Mouse (Mus musculus): Measurements from ENCODE around the gene F5. TPM values are rescaled to one million over a fixed set of nuclear protein-coding genes. Genes with fewer than 3 reads are reported as not detected.

Gene F5
- polyA plus RNA-seq, 1 experiment from 2014 or later, result 0.25 TPM

GRCm38 (mm10) chr1:164250391-164251150 is 98.9 kb downstream of the F5 start:
- Histone ChIP-seq H3K9me3 (ENCODE audit: control insufficient read depth, low read length) (no peaks in the 10 kb centered on the region), H3K27me3 (ENCODE audit: control insufficient read depth, insufficient read depth, low read length) (peaks cover 2% of the 10 kb centered on the region; the same call in 1 of the 2 replicates), H3K4me3 (ENCODE audit: low read depth, low read length) (peak overlapping the region; percentile 7; the same call in 1 of the 2 replicates), H3K36me3 (ENCODE audit: control insufficient read depth, insufficient read depth, low read length) (no peaks in the 10 kb centered on the region), H3K4me2 (peak overlapping the region; percentile 80), H3K4me1 (ENCODE audit: control insufficient read depth, insufficient read depth, low read length) (peaks cover 12% of the 10 kb centered on the region), H3K27ac (ENCODE audit: low read depth, low read length) (no peak overlapping the region), H3K9ac (ENCODE audit: low read length) (no peak overlapping the region)
- WGBS, result 64% methylated on average over 8 of the region's 8 CpGs
- DNase-seq (ENCODE audit: low spot score, missing footprints) (no peak), ATAC-seq (ENCODE audit: low FRiP score) (no peak)

- no peaks in the 10 kb centered on the region for H3K36me3 ChIP-seq (ENCODE audit: control insufficient read depth, insufficient read depth, low read length)
- WGBS, result 90% methylated on average over 1 of the region's 1 CpGs
Measured at GRCm38 (mm10) chr1:164251438-164251837, 99.8 kb downstream of the F5 start.

GRCm38 (mm10) chr1:164252551-164252950 is 100.9 kb downstream of the F5 start:
- H3K4me2 ChIP-seq, result no peak overlapping the region
- no peaks in the 10 kb centered on the region for H3K9me3 ChIP-seq (ENCODE audit: control insufficient read depth, low read length)
- peaks cover 2% of the 10 kb centered on the region; the same call in 1 of the 2 replicates for H3K27me3 ChIP-seq (ENCODE audit: control insufficient read depth, insufficient read depth, low read length)
- WGBS, result 76% methylated on average over 5 of the region's 5 CpGs
- ATAC-seq (ENCODE audit: low FRiP score), result no peak
- H3K36me3 ChIP-seq (ENCODE audit: control insufficient read depth, insufficient read depth, low read length), result no peaks in the 10 kb centered on the region
- peak; percentile 68 for DNase-seq (ENCODE audit: low spot score, missing footprints)
- peaks cover 11% of the 10 kb centered on the region for H3K4me1 ChIP-seq (ENCODE audit: control insufficient read depth, insufficient read depth, low read length)
- no peak overlapping the region for H3K27ac ChIP-seq (ENCODE audit: low read depth, low read length)
- H3K4me3 ChIP-seq (ENCODE audit: low read depth, low read length), result no peak overlapping the region
- H3K9ac ChIP-seq (ENCODE audit: low read length), result no peak overlapping the region

More at GRCm38 (mm10) chr1:164251438-164251837, 99.8 kb downstream of the F5 start:
- Histone ChIP-seq H3K27me3 (ENCODE audit: control insufficient read depth, insufficient read depth, low read length) (peaks cover 2% of the 10 kb centered on the region; the same call in 1 of the 2 replicates), H3K27ac (ENCODE audit: low read depth, low read length) (no peak overlapping the region), H3K4me1 (ENCODE audit: control insufficient read depth, insufficient read depth, low read length) (peaks cover 12% of the 10 kb centered on the region), H3K9ac (ENCODE audit: low read length) (no peak overlapping the region), H3K4me2 (no peak overlapping the region), H3K4me3 (ENCODE audit: low read depth, low read length) (no peak overlapping the region), H3K9me3 (ENCODE audit: control insufficient read depth, low read length) (no peaks in the 10 kb centered on the region)
- DNase-seq (ENCODE audit: low spot score, missing footprints), result peak; percentile 68
- no peak for ATAC-seq (ENCODE audit: low FRiP score)

- 73% methylated on average over 3 of the region's 3 CpGs for WGBS
- Histone ChIP-seq H3K36me3 (ENCODE audit: control insufficient read depth, insufficient read depth, low read length) (no peaks in the 10 kb centered on the region), H3K27me3 (ENCODE audit: control insufficient read depth, insufficient read depth, low read length) (peaks cover 2% of the 10 kb centered on the region; the same call in 1 of the 2 replicates), H3K4me2 (no peak overlapping the region), H3K4me3 (ENCODE audit: low read depth, low read length) (no peak overlapping the region), H3K9ac (ENCODE audit: low read length) (no peak overlapping the region), H3K4me1 (ENCODE audit: control insufficient read depth, insufficient read depth, low read length) (peaks cover 3% of the 10 kb centered on the region), H3K9me3 (ENCODE audit: control insufficient read depth, low read length) (no peaks in the 10 kb centered on the region), H3K27ac (ENCODE audit: low read depth, low read length) (no peak overlapping the region)
- ATAC-seq (ENCODE audit: low FRiP score) (no peak), DNase-seq (ENCODE audit: low spot score, missing footprints) (no peak)
Measured at GRCm38 (mm10) chr1:164254836-164255235, 103.2 kb downstream of the F5 start.

- no peaks in the 10 kb centered on the region for H3K9me3 ChIP-seq (ENCODE audit: control insufficient read depth, low read length)
- H3K4me1 ChIP-seq (ENCODE audit: control insufficient read depth, insufficient read depth, low read length), result no peaks in the 10 kb centered on the region
- ATAC-seq (ENCODE audit: low FRiP score), result no peak
- H3K9ac ChIP-seq (ENCODE audit: low read length), result no peak overlapping the region
- DNase-seq (ENCODE audit: low spot score, missing footprints), result no peak
- WGBS, result 91% methylated on average over 16 of the region's 16 CpGs
- H3K4me2 ChIP-seq, result no peak overlapping the region
- no peak overlapping the region for H3K4me3 ChIP-seq (ENCODE audit: low read depth, low read length)
- H3K27me3 ChIP-seq (ENCODE audit: control insufficient read depth, insufficient read depth, low read length), result no peaks in the 10 kb centered on the region
- no peaks in the 10 kb centered on the region for H3K36me3 ChIP-seq (ENCODE audit: control insufficient read depth, insufficient read depth, low read length)
- H3K27ac ChIP-seq (ENCODE audit: low read depth, low read length), result no peak overlapping the region
Measured at GRCm38 (mm10) chr1:164260171-164261028, 108.8 kb downstream of the F5 start.

- no peak overlapping the region for H3K4me3 ChIP-seq (ENCODE audit: low read depth, low read length)
- no peaks in the 10 kb centered on the region for H3K36me3 ChIP-seq (ENCODE audit: control insufficient read depth, insufficient read depth, low read length)
- H3K27ac ChIP-seq (ENCODE audit: low read depth, low read length), result no peak overlapping the region
- WGBS, result 92% methylated on average over 7 of the region's 7 CpGs
- H3K9ac ChIP-seq (ENCODE audit: low read length), result no peak overlapping the region
- H3K4me1 ChIP-seq (ENCODE audit: control insufficient read depth, insufficient read depth, low read length), result no peaks in the 10 kb centered on the region
- no peaks in the 10 kb centered on the region for H3K27me3 ChIP-seq (ENCODE audit: control insufficient read depth, insufficient read depth, low read length)
- DNase-seq (ENCODE audit: low spot score, missing footprints), result no peak
- ATAC-seq (ENCODE audit: low FRiP score), result no peak
- no peak overlapping the region for H3K4me2 ChIP-seq
- H3K9me3 ChIP-seq (ENCODE audit: control insufficient read depth, low read length), result no peaks in the 10 kb centered on the region
Measured at GRCm38 (mm10) chr1:164261553-164261952, 109.9 kb downstream of the F5 start.

Other genes starting within 250 kb of the F5 start
- gene Scyl3, start 222.7 kb upstream of the F5 start, polyA plus RNA-seq (2014; fragmentation: Nextera tagmentation; extraction: Ambion mirVana), result 20.0 and 21.1 TPM in 2 replicates
- 32.2 and 42.8 TPM in 2 replicates for gene BC055324, start 157.0 kb upstream of the F5 start, polyA plus RNA-seq (2014; fragmentation: Nextera tagmentation; extraction: Ambion mirVana)
- 11.5 and 11.7 TPM in 2 replicates for gene Mettl18, start 156.9 kb upstream of the F5 start, polyA plus RNA-seq (2014; fragmentation: Nextera tagmentation; extraction: Ambion mirVana)
- not detected in 2 replicates for gene Sele, start 103.6 kb upstream of the F5 start, polyA plus RNA-seq (2014; fragmentation: Nextera tagmentation; extraction: Ambion mirVana)
- not detected in 2 replicates for gene Sell, start 89.9 kb upstream of the F5 start, polyA plus RNA-seq (2014; fragmentation: Nextera tagmentation; extraction: Ambion mirVana)
- gene Selp, start 36.6 kb upstream of the F5 start, polyA plus RNA-seq (2014; fragmentation: Nextera tagmentation; extraction: Ambion mirVana), result not detected in 2 replicates
- 11.1 and 14.1 TPM in 2 replicates for gene Slc19a2, start 97.2 kb downstream of the F5 start, polyA plus RNA-seq (2014; fragmentation: Nextera tagmentation; extraction: Ambion mirVana)
- 16.4 and 18.2 TPM in 2 replicates for gene Ccdc181, start 123.7 kb downstream of the F5 start, polyA plus RNA-seq (2014; fragmentation: Nextera tagmentation; extraction: Ambion mirVana)
- gene Nme7, start 152.3 kb downstream of the F5 start, polyA plus RNA-seq (2014; fragmentation: Nextera tagmentation; extraction: Ambion mirVana), result 29.9 and 30.0 TPM in 2 replicates
- gene Blzf1, start 155.7 kb downstream of the F5 start, polyA plus RNA-seq (2014; fragmentation: Nextera tagmentation; extraction: Ambion mirVana), result 25.3 and 26.8 TPM in 2 replicates

Data from midbrain, embryonic 11.5 days (tissue).